Mouse (Mus musculus) MEL (cell line): ENCODE data around the gene Ctxn2.

ENCODE experiments used
- CHD1 ChIP-seq: IDR thresholded peaks from 2 replicates; pipeline ENCODE4 v1.6.1; 2012; ENCODE audit warnings: low read depth, mild to moderate bottlenecking, inconsistent platforms, low read length, improper control_type of control experiment
- CTCF ChIP-seq, 3 experiments: IDR thresholded peaks in 2 of 3; conservative IDR thresholded peaks in 1 of 3; 2 replicates each; pipeline ENCODE4 v1.5.1; 2011 to 2012; ENCODE audit warnings: low read length in 3 of 3, low read depth in 2 of 3, mild to moderate bottlenecking in 2 of 3, improper control_type of control experiment in 1 of 3, inconsistent platforms in 1 of 3, mixed read lengths in 1 of 3, moderate library complexity in 1 of 3; ENCODE audit not compliant: control insufficient read depth in 1 of 3, insufficient read depth in 1 of 3, poor library complexity in 1 of 3, severe bottlenecking in 1 of 3
- ELF1 ChIP-seq: IDR thresholded peaks from 2 replicates; pipeline ENCODE4 v1.6.1; 2014; ENCODE audit warnings: low read depth, mild to moderate bottlenecking, inconsistent platforms, low read length, improper control_type of control experiment, moderate library complexity
- EP300 ChIP-seq, 2 experiments: IDR thresholded peaks; 2 replicates each; pipeline ENCODE4 v1.6.1; 2011; ENCODE audit warnings: improper control_type of control experiment in 2 of 2, low read length in 2 of 2, low read depth in 1 of 2, mild to moderate bottlenecking in 1 of 2
- TCF12 ChIP-seq: IDR thresholded peaks from 2 replicates; pipeline ENCODE4 v1.6.1; 2014; ENCODE audit warnings: low read depth, mild to moderate bottlenecking, inconsistent platforms, low read length, improper control_type of control experiment, moderate library complexity

DNA sequence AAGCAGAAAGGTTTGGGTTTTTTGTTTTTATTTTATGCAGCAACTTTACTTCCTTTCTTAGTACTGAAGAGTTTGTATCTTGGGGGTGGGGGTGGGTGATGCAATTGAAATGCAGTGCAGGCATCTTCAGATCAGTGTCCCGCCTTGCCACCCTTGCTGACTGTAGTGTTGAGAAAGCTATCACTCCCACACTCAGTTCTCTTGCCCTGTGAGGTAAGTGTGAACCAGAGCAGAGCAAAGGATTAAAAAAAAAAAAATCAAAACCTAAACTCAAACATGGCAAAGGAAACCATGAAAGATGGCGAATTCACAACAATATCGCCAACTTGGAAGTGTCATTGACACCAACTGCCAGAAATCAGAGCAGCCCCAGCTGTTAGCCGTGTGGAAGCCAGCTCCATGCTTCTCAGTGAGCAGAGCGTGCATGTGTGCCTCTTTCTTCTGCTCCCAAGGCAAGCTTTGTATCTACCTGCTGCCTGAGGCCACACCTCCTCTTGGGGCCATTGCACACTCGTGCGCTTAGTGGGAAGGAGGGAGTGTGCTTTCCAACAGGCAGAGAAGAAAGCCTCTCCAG is 41.8 kb downstream of the Ctxn2 start:
- TF ChIP-seq EP300 (IDR thresholded peaks at IDR 0.05; ENCODE audit: low read depth in 1 of 2, low read length in 2 of 2), result no peak
- TF ChIP-seq CTCF (IDR thresholded peaks at IDR 0.05 in 2 of 3, conservative IDR thresholded peaks at IDR 0.05 in 1 of 3; ENCODE audit: control insufficient read depth in 1 of 3, insufficient read depth in 1 of 3, low read depth in 2 of 3, low read length in 3 of 3, poor library complexity in 1 of 3, severe bottlenecking in 1 of 3), result no peak
- TF ChIP-seq ELF1, result no peak
- TF ChIP-seq CHD1, result no peak
- no peak for TF ChIP-seq TCF12
